ENCODE assay signal across 8 mouse cellular contexts in genomic region chrX:36983654-36984311, GRCm38 (mm10). TPM values are rescaled to one million over a fixed set of nuclear protein-coding genes. Genes with fewer than 3 reads are reported as not detected.
DNase-seq lines count a peak whose midpoint lies in the region; ATAC-seq and TF ChIP-seq lines count a peak whose summit lies in the region.

No protein-coding gene starts in this region.

- H3K36me3 ChIP-seq in heart, embryonic 14.5 days (ENCODE audit: control insufficient read depth, insufficient read depth, low read length): no peaks in the 10 kb centered on the region
- H3K36me3 ChIP-seq in heart, embryonic 11.5 days (ENCODE audit: control insufficient read depth, insufficient read depth, low read length): no peaks in the 10 kb centered on the region
- H3K36me3 ChIP-seq in kidney, embryonic 16.5 days (ENCODE audit: insufficient read depth, low read length): no peaks in the 10 kb centered on the region
- H3K36me3 ChIP-seq in forebrain, embryonic 12.5 days (replicated peaks): no peaks in the 10 kb centered on the region

- H3K27ac ChIP-seq in heart, embryonic 14.5 days (replicated peaks in 1 of 2; ENCODE audit: control insufficient read depth in 1 of 2, insufficient read depth in 1 of 2, low read depth in 2 of 2, low read length in 2 of 2): peak overlapping the region; percentile 77 to 79
- no peak overlapping the region for H3K27ac ChIP-seq in heart, embryonic 11.5 days (ENCODE audit: low read depth, low read length)
- H3K27ac ChIP-seq in gastrocnemius, adult 2 months: peak overlapping the region; percentile 58
- H3K27ac ChIP-seq in kidney, embryonic 16.5 days (ENCODE audit: low read length): no peak overlapping the region
- H3K27ac ChIP-seq in forebrain, embryonic 12.5 days: no peak overlapping the region

- no peak for TF ChIP-seq CTCF in gastrocnemius, adult 2 months (IDR thresholded peaks at IDR 0.05)

- H3K4me1 ChIP-seq in heart, embryonic 14.5 days (ENCODE audit: control insufficient read depth in 2 of 2, insufficient read depth in 2 of 2, low read length in 2 of 2): peaks cover 15 to 26% of the 10 kb centered on the region in 2 experiments
- H3K4me1 ChIP-seq in heart, embryonic 11.5 days (ENCODE audit: control insufficient read depth, insufficient read depth, low read length): peaks cover 11% of the 10 kb centered on the region
- peaks cover 11% of the 10 kb centered on the region; the same call in 1 of the 2 replicates for H3K4me1 ChIP-seq in kidney, embryonic 16.5 days (ENCODE audit: insufficient read depth, low read length)
- peaks cover 7% of the 10 kb centered on the region for H3K4me1 ChIP-seq in forebrain, embryonic 12.5 days

- no peaks in the 10 kb centered on the region for H3K9me3 ChIP-seq in heart, embryonic 14.5 days (ENCODE audit: control insufficient read depth, low read length)
- H3K9me3 ChIP-seq in heart, embryonic 11.5 days (replicated peaks; ENCODE audit: control insufficient read depth, low read length): no peaks in the 10 kb centered on the region
- no peaks in the 10 kb centered on the region for H3K9me3 ChIP-seq in kidney, embryonic 16.5 days (ENCODE audit: low read length)
- H3K9me3 ChIP-seq in forebrain, embryonic 12.5 days: no peaks in the 10 kb centered on the region

- intact Hi-C loops in gastrocnemius, adult 2 months (cut with DNase I): loop anchor here (10.0 kb wide), 1 partner anchor 69 kb away; no protein-coding TSS in a partner anchor

- peak overlapping the region; percentile 51 for H3K9ac ChIP-seq in heart, embryonic 14.5 days (ENCODE audit: low read length)
- H3K9ac ChIP-seq in heart, embryonic 11.5 days (ENCODE audit: low read depth, low read length): no peak overlapping the region
- H3K9ac ChIP-seq in kidney, embryonic 16.5 days (replicated peaks; ENCODE audit: low read length): no peak overlapping the region
- H3K9ac ChIP-seq in forebrain, embryonic 12.5 days: no peak overlapping the region

- H3K4me2 ChIP-seq in heart, embryonic 14.5 days (ENCODE audit: low read length): peak overlapping the region; percentile 45; the same call in 1 of the 2 replicates
- H3K4me2 ChIP-seq in heart, embryonic 11.5 days: no peak overlapping the region
- no peak overlapping the region for H3K4me2 ChIP-seq in kidney, embryonic 16.5 days (replicated peaks; ENCODE audit: low read depth, low read length)
- no peak overlapping the region for H3K4me2 ChIP-seq in forebrain, embryonic 12.5 days

- no peak overlapping the region for H3K4me3 ChIP-seq in heart, embryonic 14.5 days (ENCODE audit: control insufficient read depth in 1 of 2, insufficient read depth in 1 of 2, low read depth in 1 of 2, low read length in 2 of 2)
- H3K4me3 ChIP-seq in heart, embryonic 11.5 days (ENCODE audit: low read depth, low read length): no peak overlapping the region
- H3K4me3 ChIP-seq in gastrocnemius, adult 2 months: peak overlapping the region; percentile 11; the same call in 1 of the 2 replicates
- H3K4me3 ChIP-seq in kidney, embryonic 16.5 days (ENCODE audit: low read length): no peak overlapping the region
- H3K4me3 ChIP-seq in forebrain, embryonic 12.5 days (replicated peaks): no peak overlapping the region

- 48% methylated on average over 11 of the region's 11 CpGs for WGBS in heart, embryonic 14.5 days
- WGBS in heart, embryonic 11.5 days (ENCODE audit: insufficient replicate concordance): 50% methylated on average over 11 of the region's 11 CpGs
- 47% methylated on average over 11 of the region's 11 CpGs for WGBS in kidney, embryonic 16.5 days
- WGBS in forebrain, embryonic 12.5 days: 69% methylated on average over 11 of the region's 11 CpGs

- H3K27me3 ChIP-seq in heart, embryonic 14.5 days (ENCODE audit: control insufficient read depth, insufficient read depth, low read length): no peaks in the 10 kb centered on the region
- no peaks in the 10 kb centered on the region; the same call in 1 of the 2 replicates for H3K27me3 ChIP-seq in heart, embryonic 11.5 days (ENCODE audit: control insufficient read depth, insufficient read depth, low read length)
- H3K27me3 ChIP-seq in kidney, embryonic 16.5 days (ENCODE audit: insufficient read depth, low read length): no peaks in the 10 kb centered on the region
- no peaks in the 10 kb centered on the region for H3K27me3 ChIP-seq in forebrain, embryonic 12.5 days

- peak; percentile 21 for DNase-seq in ES-CJ7 (ENCODE audit: low read depth, low spot score)
- peak; percentile 59 for DNase-seq in gastrocnemius, adult 2 months
- peak; percentile 26 for DNase-seq in neural tube, embryonic 10.5 days (ENCODE audit: extremely low spot score, low spot score)
- peak; percentile 46 to 55 for DNase-seq in thymus, postnatal 36 days

- ATAC-seq in heart, embryonic 14.5 days (ENCODE audit: insufficient number of reproducible peaks, insufficient read depth, low FRiP score, low read depth): no peak
- ATAC-seq in heart, embryonic 11.5 days (replicated peaks; ENCODE audit: insufficient number of reproducible peaks, low FRiP score, low TSS enrichment): no peak
- no peak for ATAC-seq in kidney, embryonic 16.5 days (ENCODE audit: low FRiP score, low TSS enrichment)
- no peak for ATAC-seq in forebrain, embryonic 12.5 days (ENCODE audit: low FRiP score)

RNA-seq across cellular contexts. Expression of gene Sept6, which starts 7.8 kb away (rescaled TPM):
- 55.9 and 57.1 TPM in 2 replicates for polyA plus RNA-seq in heart, embryonic 14.5 days (2014; fragmentation: Nextera tagmentation; extraction: Ambion mirVana)
- polyA plus RNA-seq in heart, embryonic 11.5 days (2014; fragmentation: Nextera tagmentation; extraction: Ambion mirVana): 24.8 and 25.5 TPM in 2 replicates
- 1 to 10 TPM in 1 of 2 experiments, under 1 TPM in 1; 0.99 to 1.9 TPM for total RNA-seq in gastrocnemius, adult 2 months (2021)
- polyA plus RNA-seq in kidney, embryonic 16.5 days (2015; fragmentation: Nextera tagmentation; extraction: Ambion mirVana): 21.5 and 23.5 TPM in 2 replicates
- polyA plus RNA-seq in forebrain, embryonic 12.5 days (2016; fragmentation: Nextera tagmentation; extraction: Ambion mirVana): 45.8 and 48.9 TPM in 2 replicates

Comparison
In these comparisons a context has a peak if more than half of its experiments do, and no peak if none do; other contexts are left out.
1. H3K27ac ChIP-seq: peak in heart, embryonic 14.5 days (2 of 2) and gastrocnemius, adult 2 months (single experiment); none in heart, embryonic 11.5 days (single experiment), kidney, embryonic 16.5 days (single experiment) and forebrain, embryonic 12.5 days (single experiment).
2. Peak in every context shown above with its lines, with median percentiles within 50 percentile points of each other: DNase-seq.